Mouse (Mus musculus): ENCODE measurements around the gene Tanc1. TPM values are rescaled to one million over a fixed set of nuclear protein-coding genes. Genes with fewer than 3 reads are reported as not detected.
"Not testable (repeated sequence)": the region's sequence is repeated elsewhere in the genome, so short reads cannot be mapped to it uniquely, and the experiment has no call there.

Gene Tanc1
- polyA plus RNA-seq, 1 experiment: not detected

GRCm38 (mm10) chr2:59843156-59843555, 231.3 kb downstream of the Tanc1 start:
- H3K27ac ChIP-seq (ENCODE audit: insufficient read depth, low read depth, low read length): no peak overlapping the region
- peaks cover 15% of the 10 kb centered on the region for H3K4me1 ChIP-seq (ENCODE audit: control insufficient read depth, insufficient read depth, low read length)
- 0 out of 2 replicates have a peak, but pooled peaks have one; percentile 6 for TF ChIP-seq POLR2A (IDR thresholded peaks at IDR 0.05; ENCODE audit: insufficient read depth, low read depth, low read length)
- no peak for TF ChIP-seq CTCF (IDR thresholded peaks at IDR 0.05; ENCODE audit: insufficient read depth, low read depth, low read length)
- no peak overlapping the region for H3K4me3 ChIP-seq (ENCODE audit: insufficient read depth, low read depth, low read length)
- WGBS: 83% methylated on average over 21 of the region's 21 CpGs

GRCm38 (mm10) chr2:59843848-59844247, 232.0 kb downstream of the Tanc1 start:
- Histone ChIP-seq H3K4me3 (ENCODE audit: insufficient read depth, low read depth, low read length) (no peak overlapping the region), H3K4me1 (ENCODE audit: control insufficient read depth, insufficient read depth, low read length) (peaks cover 15% of the 10 kb centered on the region), H3K27ac (ENCODE audit: insufficient read depth, low read depth, low read length) (no peak overlapping the region)
- TF ChIP-seq POLR2A (IDR thresholded peaks at IDR 0.05; ENCODE audit: insufficient read depth, low read depth, low read length): no peak
- TF ChIP-seq CTCF (IDR thresholded peaks at IDR 0.05; ENCODE audit: insufficient read depth, low read depth, low read length): no peak
- 76% methylated on average over 6 of the region's 6 CpGs for WGBS

- WGBS: 90% methylated on average over 5 of the region's 5 CpGs
- not testable (repeated sequence) for H3K27ac ChIP-seq (ENCODE audit: insufficient read depth, low read depth, low read length); H3K4me1 ChIP-seq (ENCODE audit: control insufficient read depth, insufficient read depth, low read length); H3K4me3 ChIP-seq (ENCODE audit: insufficient read depth, low read depth, low read length)
These were observed 240.0 kb downstream of the Tanc1 start for GRCm38 (mm10) chr2:59851885-59852284.

GRCm38 (mm10) chr2:59852916-59853315, 241.1 kb downstream of the Tanc1 start:
- Histone ChIP-seq H3K27ac (ENCODE audit: insufficient read depth, low read depth, low read length) (no peak overlapping the region), H3K4me1 (ENCODE audit: control insufficient read depth, insufficient read depth, low read length) (no peaks in the 10 kb centered on the region), H3K4me3 (ENCODE audit: insufficient read depth, low read depth, low read length) (no peak overlapping the region)
- 73% methylated on average over 11 of the region's 11 CpGs for WGBS
- TF ChIP-seq CTCF (IDR thresholded peaks at IDR 0.05; ENCODE audit: insufficient read depth, low read depth, low read length): no peak
- TF ChIP-seq POLR2A (IDR thresholded peaks at IDR 0.05; ENCODE audit: insufficient read depth, low read depth, low read length): no peak

- WGBS: 84% methylated on average over 10 of the region's 10 CpGs
- no peak overlapping the region for H3K27ac ChIP-seq (ENCODE audit: insufficient read depth, low read depth, low read length)
- no peak overlapping the region for H3K4me3 ChIP-seq (ENCODE audit: insufficient read depth, low read depth, low read length)
- no peaks in the 10 kb centered on the region for H3K4me1 ChIP-seq (ENCODE audit: control insufficient read depth, insufficient read depth, low read length)
- no peak for TF ChIP-seq CTCF (IDR thresholded peaks at IDR 0.05; ENCODE audit: insufficient read depth, low read depth, low read length)
- no peak for TF ChIP-seq POLR2A (IDR thresholded peaks at IDR 0.05; ENCODE audit: insufficient read depth, low read depth, low read length)
These were observed 241.7 kb downstream of the Tanc1 start for GRCm38 (mm10) chr2:59853543-59853942.

GRCm38 (mm10) chr2:59854363-59854762, 242.5 kb downstream of the Tanc1 start:
- no peaks in the 10 kb centered on the region for H3K4me1 ChIP-seq (ENCODE audit: control insufficient read depth, insufficient read depth, low read length)
- no peak overlapping the region for H3K4me3 ChIP-seq (ENCODE audit: insufficient read depth, low read depth, low read length)
- 59% methylated on average over 9 of the region's 9 CpGs for WGBS
- TF ChIP-seq CTCF (IDR thresholded peaks at IDR 0.05; ENCODE audit: insufficient read depth, low read depth, low read length) (no peak), POLR2A (IDR thresholded peaks at IDR 0.05; ENCODE audit: insufficient read depth, low read depth, low read length) (no peak)
- no peak overlapping the region for H3K27ac ChIP-seq (ENCODE audit: insufficient read depth, low read depth, low read length)

GRCm38 (mm10) chr2:59862618-59863017, 250.8 kb downstream of the Tanc1 start:
- TF ChIP-seq CTCF (IDR thresholded peaks at IDR 0.05; ENCODE audit: insufficient read depth, low read depth, low read length): no peak
- TF ChIP-seq POLR2A (IDR thresholded peaks at IDR 0.05; ENCODE audit: insufficient read depth, low read depth, low read length): no peak
- no peak overlapping the region for H3K4me3 ChIP-seq (ENCODE audit: insufficient read depth, low read depth, low read length)
- 95% methylated on average over 6 of the region's 6 CpGs for WGBS
- no peak overlapping the region for H3K27ac ChIP-seq (ENCODE audit: insufficient read depth, low read depth, low read length)
- H3K4me1 ChIP-seq (ENCODE audit: control insufficient read depth, insufficient read depth, low read length): no peaks in the 10 kb centered on the region

- no peaks in the 10 kb centered on the region for H3K4me1 ChIP-seq (ENCODE audit: control insufficient read depth, insufficient read depth, low read length)
- H3K27ac ChIP-seq (ENCODE audit: insufficient read depth, low read depth, low read length): no peak overlapping the region
- no peak overlapping the region for H3K4me3 ChIP-seq (ENCODE audit: insufficient read depth, low read depth, low read length)
- 86% methylated on average over 6 of the region's 6 CpGs for WGBS
- TF ChIP-seq CTCF (IDR thresholded peaks at IDR 0.05; ENCODE audit: insufficient read depth, low read depth, low read length) (no peak), POLR2A (IDR thresholded peaks at IDR 0.05; ENCODE audit: insufficient read depth, low read depth, low read length) (no peak)
These were observed 258.7 kb downstream of the Tanc1 start for GRCm38 (mm10) chr2:59870526-59870925.

GRCm38 (mm10) chr2:59876482-59876881, 264.6 kb downstream of the Tanc1 start:
- no peak overlapping the region for H3K4me3 ChIP-seq (ENCODE audit: insufficient read depth, low read depth, low read length)
- WGBS: 96% methylated on average over 15 of the region's 15 CpGs
- no peak overlapping the region for H3K27ac ChIP-seq (ENCODE audit: insufficient read depth, low read depth, low read length)
- H3K4me1 ChIP-seq (ENCODE audit: control insufficient read depth, insufficient read depth, low read length): no peaks in the 10 kb centered on the region
- TF ChIP-seq CTCF (IDR thresholded peaks at IDR 0.05; ENCODE audit: insufficient read depth, low read depth, low read length): no peak
- TF ChIP-seq POLR2A (IDR thresholded peaks at IDR 0.05; ENCODE audit: insufficient read depth, low read depth, low read length): no peak

GRCm38 (mm10) chr2:59877335-59877734, 265.5 kb downstream of the Tanc1 start:
- Histone ChIP-seq H3K4me1 (ENCODE audit: control insufficient read depth, insufficient read depth, low read length) (no peaks in the 10 kb centered on the region), H3K4me3 (ENCODE audit: insufficient read depth, low read depth, low read length) (no peak overlapping the region), H3K27ac (ENCODE audit: insufficient read depth, low read depth, low read length) (no peak overlapping the region)
- TF ChIP-seq CTCF (IDR thresholded peaks at IDR 0.05; ENCODE audit: insufficient read depth, low read depth, low read length) (no peak), POLR2A (IDR thresholded peaks at IDR 0.05; ENCODE audit: insufficient read depth, low read depth, low read length) (no peak)
- WGBS: 92% methylated on average over 4 of the region's 4 CpGs
